8 mouse cellular contexts compared by ENCODE assay signal in the genomic region with DNA sequence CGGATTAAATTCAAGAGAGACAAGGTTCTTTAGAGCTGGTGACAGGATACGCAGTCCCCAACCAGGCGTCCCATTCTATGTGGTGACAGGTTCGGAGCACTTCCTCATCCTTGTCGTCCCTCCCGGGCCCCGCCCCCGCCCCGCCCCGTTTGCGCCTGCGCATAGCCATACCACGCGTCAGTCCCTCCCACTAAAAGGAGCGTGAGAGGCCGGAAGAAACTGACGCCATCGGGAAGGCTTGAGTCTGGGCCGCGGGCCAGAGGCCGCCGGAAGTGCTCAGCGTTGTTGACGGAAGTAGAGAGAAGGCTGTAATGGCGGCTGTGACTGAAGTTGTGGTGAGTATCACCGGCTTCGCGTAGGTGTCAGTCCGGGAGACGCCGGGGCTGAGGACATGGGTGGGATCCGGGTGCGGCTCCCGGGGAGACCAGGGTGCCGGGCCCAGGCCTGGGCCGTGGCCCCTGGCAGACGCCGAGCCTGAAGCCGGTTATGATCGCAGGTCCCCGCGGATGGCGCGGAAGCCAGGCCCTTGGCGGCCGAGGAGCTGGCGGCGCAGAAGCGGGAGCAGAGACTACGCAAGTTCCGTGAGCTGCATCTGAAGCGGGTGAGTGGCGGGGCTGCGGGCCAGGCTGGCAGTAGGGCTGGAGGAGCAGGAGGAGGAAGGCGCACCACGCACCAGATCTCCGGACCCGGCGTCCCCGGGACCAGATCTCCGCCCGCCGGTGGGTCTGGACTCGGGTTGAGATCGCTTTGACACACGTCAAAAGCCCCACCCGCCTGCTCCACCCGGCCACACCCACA. TPM values are rescaled to one million over a fixed set of nuclear protein-coding genes. Genes with fewer than 3 reads are reported as not detected.
DNase-seq lines count a peak whose midpoint lies in the region; ATAC-seq and TF ChIP-seq lines count a peak whose summit lies in the region.

TSS of gene Syf2 (plus strand) at position 215 of the 798 bp plus-strand sequence.

- under 1% methylated on average over 66 of the region's 68 CpGs for WGBS in forebrain, embryonic 16.5 days
- under 1% methylated on average over 68 of the region's 68 CpGs for WGBS in lung, embryonic 14.5 days
- WGBS in olfactory bulb, adult 2 months, result under 1% methylated on average over 68 of the region's 68 CpGs
- WGBS in thymus, adult 2 months, result under 1% methylated on average over 68 of the region's 68 CpGs

- no peak for TF ChIP-seq CTCF in layer of hippocampus, adult 2 months (conservative IDR thresholded peaks at IDR 0.05)
- no peak for TF ChIP-seq CTCF in lung, embryonic 14.5 days (IDR thresholded peaks at IDR 0.05; ENCODE audit: low read depth)
- no peak for TF ChIP-seq CTCF in olfactory bulb, adult 2 months (IDR thresholded peaks at IDR 0.05; ENCODE audit: insufficient read depth, low read depth, low read length)
- 0 out of 2 replicates have a peak, but pooled peaks have one; percentile 38 for TF ChIP-seq CTCF in thymus, adult 2 months (IDR thresholded peaks at IDR 0.05; ENCODE audit: borderline replicate concordance, control insufficient read depth, extremely low read depth, insufficient read depth, low read length, poor library complexity)

- ATAC-seq in forebrain, embryonic 16.5 days, result peak; percentile 98
- peak; percentile 96 for ATAC-seq in lung, embryonic 14.5 days (ENCODE audit: insufficient read depth)

- peak within 1 kb of the TSS; percentile 93 for H3K9ac ChIP-seq in ES-E14 (ENCODE audit: insufficient read depth, low read depth, low read length, poor library complexity, severe bottlenecking)
- peak within 1 kb of the TSS; percentile 80 for H3K9ac ChIP-seq in forebrain, embryonic 16.5 days (replicated peaks; ENCODE audit: low read depth, low read length)
- H3K9ac ChIP-seq in lung, embryonic 14.5 days, result peak within 1 kb of the TSS; percentile 66

- peak; percentile 96 for DNase-seq in ES-E14 (ENCODE audit: low read depth, low spot score)
- DNase-seq in cerebellum, adult 11-12 months, result peak; percentile 95
- DNase-seq in heart, postnatal 36 days, result peak; percentile 92
- peak; percentile 95 for DNase-seq in layer of hippocampus, adult 2 months (ENCODE audit: low spot score in 2 of 2)
- DNase-seq in lung, embryonic 14.5 days, result peak; percentile 99
- peak; percentile 86 for DNase-seq in thymus, adult 2 months

- H3K4me3 ChIP-seq in ES-E14 (ENCODE audit: insufficient read depth in 1 of 2, low read depth in 1 of 2, low read length in 2 of 2, poor library complexity in 1 of 2, severe bottlenecking in 1 of 2), result peak within 1 kb of the TSS; percentile 88 to 92
- H3K4me3 ChIP-seq in forebrain, embryonic 16.5 days (replicated peaks; ENCODE audit: low read length), result peak within 1 kb of the TSS; percentile 97
- peak within 1 kb of the TSS; percentile 95 for H3K4me3 ChIP-seq in layer of hippocampus, adult 2 months
- H3K4me3 ChIP-seq in lung, embryonic 14.5 days (ENCODE audit: low read depth, low read length), result peak within 1 kb of the TSS; percentile 97
- H3K4me3 ChIP-seq in olfactory bulb, adult 2 months (ENCODE audit: insufficient read depth, low read depth, low read length), result peak within 1 kb of the TSS; percentile 73
- peak within 1 kb of the TSS; percentile 95 for H3K4me3 ChIP-seq in thymus, adult 2 months (ENCODE audit: control insufficient read depth, insufficient read depth, low read length)

- TF ChIP-seq POLR2A in olfactory bulb, adult 2 months (IDR thresholded peaks at IDR 0.05; ENCODE audit: insufficient read depth, low read depth, low read length), result peak; percentile 63; the same call in 1 of the 2 replicates
- TF ChIP-seq POLR2A in thymus, adult 2 months (IDR thresholded peaks at IDR 0.05; ENCODE audit: control insufficient read depth, extremely low read depth, insufficient read depth, low read length, poor library complexity), result peak; percentile 54; the same call in 1 of the 2 replicates

- H3K36me3 ChIP-seq in ES-E14 (ENCODE audit: control insufficient read depth, insufficient read depth, low read length, poor library complexity, severe bottlenecking), result peaks cover 23% of the 10 kb centered on the region
- H3K36me3 ChIP-seq in forebrain, embryonic 16.5 days (ENCODE audit: control insufficient read depth, insufficient read depth), result peaks cover 31% of the 10 kb centered on the region
- H3K36me3 ChIP-seq in lung, embryonic 14.5 days (ENCODE audit: insufficient read depth), result peaks cover 62% of the 10 kb centered on the region
- H3K36me3 ChIP-seq in thymus, adult 2 months (ENCODE audit: control insufficient read depth, insufficient read depth, low read length), result peaks cover 61% of the 10 kb centered on the region

- in situ Hi-C loops in ES-E14 (cut with MboI; ENCODE audit: low sequenced_read_pairs in 2 of 2, unreplicated experiment in 2 of 2), result no loop called here

- no peaks in the 10 kb centered on the region for H3K27me3 ChIP-seq in forebrain, embryonic 16.5 days (replicated peaks; ENCODE audit: control insufficient read depth, insufficient read depth, low read length)
- H3K27me3 ChIP-seq in lung, embryonic 14.5 days (ENCODE audit: insufficient read depth, low read length), result no peaks in the 10 kb centered on the region
- no peaks in the 10 kb centered on the region for H3K27me3 ChIP-seq in thymus, adult 2 months (ENCODE audit: control insufficient read depth, insufficient read depth, low read length)

- H3K4me1 ChIP-seq in ES-E14 (ENCODE audit: control insufficient read depth in 2 of 2, insufficient read depth in 2 of 2, low read length in 2 of 2, poor library complexity in 1 of 2), result no peaks in the 10 kb centered on the region; a peak in 1 of 4 replicates
- H3K4me1 ChIP-seq in forebrain, embryonic 16.5 days (replicated peaks; ENCODE audit: control insufficient read depth, insufficient read depth, low read length), result peaks cover 23% of the 10 kb centered on the region
- 0 out of 2 replicates have a peak, but pooled peaks cover 3% of the 10 kb centered on the region for H3K4me1 ChIP-seq in lung, embryonic 14.5 days (ENCODE audit: insufficient read depth)
- peaks cover 3% of the 10 kb centered on the region for H3K4me1 ChIP-seq in olfactory bulb, adult 2 months (ENCODE audit: control insufficient read depth, insufficient read depth, low read length)
- H3K4me1 ChIP-seq in thymus, adult 2 months (replicated peaks; ENCODE audit: control insufficient read depth, insufficient read depth, low read length), result peaks cover 5% of the 10 kb centered on the region

- no peaks in the 10 kb centered on the region for H3K9me3 ChIP-seq in ES-E14 (ENCODE audit: control insufficient read depth, insufficient read depth, low read depth, low read length)
- no peaks in the 10 kb centered on the region for H3K9me3 ChIP-seq in forebrain, embryonic 16.5 days (ENCODE audit: control insufficient read depth, low read length)
- no peaks in the 10 kb centered on the region for H3K9me3 ChIP-seq in lung, embryonic 14.5 days (ENCODE audit: low read depth, low read length)

- peak within 1 kb of the TSS; percentile 95 for H3K4me2 ChIP-seq in forebrain, embryonic 16.5 days (ENCODE audit: low read length)
- H3K4me2 ChIP-seq in lung, embryonic 14.5 days, result peak within 1 kb of the TSS; percentile 88

- H3K27ac ChIP-seq in ES-E14 (ENCODE audit: insufficient read depth, low read depth, low read length, poor library complexity, severe bottlenecking), result peak within 1 kb of the TSS; percentile 54
- H3K27ac ChIP-seq in forebrain, embryonic 16.5 days (ENCODE audit: low read length), result peak within 1 kb of the TSS; percentile 79
- peak within 1 kb of the TSS; percentile 94 for H3K27ac ChIP-seq in layer of hippocampus, adult 2 months
- peak within 1 kb of the TSS; percentile 67 for H3K27ac ChIP-seq in lung, embryonic 14.5 days (ENCODE audit: low read depth)
- H3K27ac ChIP-seq in olfactory bulb, adult 2 months (ENCODE audit: insufficient read depth, low read depth, low read length), result peak within 1 kb of the TSS; percentile 50
- peak within 1 kb of the TSS; percentile 81 for H3K27ac ChIP-seq in thymus, adult 2 months (ENCODE audit: control insufficient read depth, insufficient read depth, low read length)

- intact Hi-C loops in heart, postnatal 36 days (cut with DNase I), result loop anchor here (5.0 kb wide), 2 partner anchors 401 to 421 kb away; partner anchors contain the start of gene Srrm1

TF ChIP-seq in ES-E14, 5 proteins besides CTCF, POLR2A, EP300 and RAD21:
- TF ChIP-seq HCFC1 (IDR thresholded peaks at IDR 0.05; ENCODE audit: borderline replicate concordance, insufficient read depth, low read length) (peak; percentile 59; the same call in 1 of the 2 replicates), CHD2 (IDR thresholded peaks at IDR 0.05; ENCODE audit: low read depth, low read length) (no peak), ZC3H11A (IDR thresholded peaks at IDR 0.05; ENCODE audit: borderline replicate concordance, low read depth, low read length) (no peak)

RNA-seq across cellular contexts. Expression of gene Syf2, which starts in this region (rescaled TPM):
- total RNA-seq in ES-E14 (2012; rRNA removed), result 68.3 and 76.6 TPM in 2 replicates
- polyA plus RNA-seq in forebrain, embryonic 16.5 days (2015; fragmentation: Nextera tagmentation; extraction: Ambion mirVana), result 73.2 and 78.4 TPM in 2 replicates
- 10 to 100 TPM; 56.1 to 65.6 TPM for total RNA-seq in heart, postnatal 36 days (2021)
- 10 to 100 TPM; 53.1 to 56.2 TPM for total RNA-seq in layer of hippocampus, adult 2 months (2021)
- 59.6 and 63.2 TPM in 2 replicates for polyA plus RNA-seq in lung, embryonic 14.5 days (2014; fragmentation: Nextera tagmentation; extraction: Ambion mirVana)
- polyA plus RNA-seq in olfactory bulb, adult 2 months (2012; ENCODE audit: insufficient read depth, insufficient read length, low replicate concordance, missing spikeins), result 295 TPM in 1 of 2 replicates, not detected in the other
- polyA plus RNA-seq in thymus, adult 2 months (2012; rRNA removed), result 36.8 and 42.8 TPM in 2 replicates

Comparison
In these comparisons a context has a peak if more than half of its experiments do, and no peak if none do; other contexts are left out.
1. Peak in every context shown above with its lines: DNase-seq, ATAC-seq, H3K4me3 ChIP-seq and H3K27ac ChIP-seq.